Mouse (Mus musculus) layer of hippocampus, adult 9-11 months (tissue): ENCODE results near the gene Ywhag.

Experiments used
- DNase-seq: peaks from one replicate; pipeline ENCODE4 v3.0.0; 2022

Ywhag gene

DNA sequence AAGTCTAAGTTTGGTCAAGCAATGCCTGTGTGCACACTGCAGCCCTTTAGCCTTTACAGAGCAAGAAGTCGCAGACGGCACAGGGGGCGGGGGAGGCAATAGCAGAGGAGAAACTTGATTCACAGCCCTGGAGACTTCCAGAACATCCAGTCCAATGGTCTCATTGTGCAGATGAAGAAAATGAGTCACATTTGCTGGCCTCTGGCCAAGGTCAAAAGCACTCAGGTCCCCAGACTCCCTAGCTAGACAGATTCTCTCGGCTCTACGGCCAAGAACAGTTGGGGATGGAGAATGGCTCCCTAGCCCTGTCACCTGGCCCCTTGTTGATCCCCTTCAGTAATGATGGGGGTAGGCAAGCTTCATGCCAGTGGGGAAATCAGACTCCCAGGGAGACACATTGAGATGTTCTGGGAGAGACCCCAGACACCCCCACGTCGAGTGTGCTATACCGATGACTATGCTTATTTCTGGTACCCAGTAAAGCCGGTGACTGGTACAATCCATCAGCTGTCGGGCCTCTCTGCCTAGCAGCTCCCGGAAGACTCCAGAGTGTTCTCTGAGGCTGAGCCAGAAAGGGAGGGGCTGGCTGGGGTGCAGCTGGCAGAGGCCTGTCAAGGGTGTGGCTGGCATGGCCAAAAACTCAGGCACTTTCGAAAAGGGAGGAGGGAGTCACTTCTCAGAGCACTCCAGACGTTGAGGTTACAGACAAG, 54.8 kb downstream of the Ywhag start:
- DNase-seq: peak; percentile 61

- DNase-seq: no peak
These were observed 56.6 kb downstream of the Ywhag start for GRCm38 (mm10) chr5:135877831-135878231.

- no peak for DNase-seq
These were observed 57.2 kb downstream of the Ywhag start for GRCm38 (mm10) chr5:135877180-135877579.

DNA sequence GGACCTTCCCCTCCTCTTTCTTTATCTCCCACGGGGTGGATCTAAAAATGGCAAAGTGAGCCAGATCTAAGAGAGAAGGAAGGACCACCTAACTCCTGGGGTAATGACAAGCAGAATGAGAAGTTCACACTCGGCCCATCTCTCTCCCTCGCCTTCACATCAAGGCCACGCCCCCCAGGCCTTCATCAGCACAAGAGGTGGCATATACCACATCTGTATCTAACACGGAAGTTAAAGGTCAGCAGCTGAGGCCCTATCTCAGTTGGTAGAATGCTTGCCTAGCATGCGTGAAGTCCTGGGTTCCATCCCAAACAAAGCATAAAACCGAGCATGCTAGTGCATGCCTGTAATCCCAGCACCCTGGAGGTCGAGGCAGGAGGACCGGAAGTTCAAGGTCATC, 60.7 kb downstream of the Ywhag start:
- DNase-seq: no peak

- DNase-seq: no peak
These were observed 61.4 kb downstream of the Ywhag start for GRCm38 (mm10) chr5:135872996-135873395.

DNA sequence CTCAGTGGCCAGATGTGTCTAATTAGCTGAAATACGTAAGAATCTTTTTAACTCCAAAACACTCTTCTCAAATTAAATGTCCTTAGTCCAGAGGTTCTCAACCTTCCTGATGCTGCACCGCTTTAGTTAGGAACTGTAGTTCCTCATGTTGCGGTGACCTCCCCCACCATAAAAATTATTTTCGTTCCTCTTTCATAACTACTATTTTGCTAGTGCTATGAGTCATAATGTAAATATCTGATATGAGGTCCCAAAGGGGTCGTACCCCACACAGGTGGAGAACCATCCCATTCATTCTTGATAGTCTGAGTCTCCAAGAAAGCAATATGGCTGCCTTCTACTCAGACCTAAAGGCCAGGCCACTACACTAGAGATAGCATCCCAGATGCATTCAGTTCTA, 63.9 kb downstream of the Ywhag start:
- DNase-seq: no peak

- DNase-seq: no peak
These were observed 64.6 kb downstream of the Ywhag start for GRCm38 (mm10) chr5:135869661-135870423.

DNA sequence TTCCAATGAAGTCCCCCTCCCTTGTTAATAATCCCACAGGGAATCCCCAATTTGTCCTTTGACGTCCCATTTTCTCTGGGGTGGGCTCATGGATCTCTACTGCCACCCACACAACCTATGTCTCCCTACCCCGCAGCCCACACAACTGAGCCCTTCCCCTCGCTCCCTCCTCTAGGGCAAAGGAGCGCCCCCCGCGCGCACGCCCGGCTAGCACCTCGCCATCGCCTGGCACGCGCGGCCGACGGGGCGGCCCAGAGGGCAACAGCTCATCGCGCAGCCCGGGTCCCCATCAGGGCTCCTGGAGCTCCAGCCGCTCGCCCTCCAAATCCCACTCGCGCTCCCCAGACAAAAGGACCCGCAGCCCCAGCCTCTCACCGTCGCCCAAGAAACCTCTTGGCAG, 65.8 kb downstream of the Ywhag start:
- no peak for DNase-seq

GRCm38 (mm10) chr5:135867637-135868593, 66.5 kb downstream of the Ywhag start:
- peak; percentile 42 for DNase-seq

DNA sequence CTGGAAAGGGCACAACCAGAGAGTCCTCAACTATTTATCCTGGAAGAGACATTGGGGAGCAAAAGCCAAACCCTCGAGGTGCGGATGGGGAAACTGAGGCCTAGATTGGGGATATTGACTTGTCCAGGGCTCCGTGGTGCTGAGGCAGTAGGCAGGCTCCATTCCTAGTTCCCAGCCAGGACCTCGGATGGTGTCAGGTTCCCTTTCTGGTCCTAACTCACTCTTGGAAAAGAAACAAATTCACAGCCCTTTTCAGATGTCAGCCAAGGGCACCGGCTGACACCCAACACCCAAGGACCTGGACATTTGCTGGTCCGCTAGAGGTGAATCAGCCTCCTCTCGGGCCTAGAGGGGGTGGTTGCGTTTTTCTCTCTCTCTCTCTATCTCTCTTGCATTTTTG, 67.8 kb downstream of the Ywhag start:
- no peak for DNase-seq
